Mouse (Mus musculus) hindbrain, embryonic 11.5 days (tissue): ENCODE measurements at regions not wholly inside any gene's neighbourhood (a gene's known extent, or its start where the extent isn't known, plus 50 kb on each side); places are given as distances from the start of the nearest gene placed in this dataset.

Experiments used
- ATAC-seq: fragments of 200-750 bp; cut with Nextera tagmentation; 2 replicates; pipeline ENCODE4 v1.8.0; 2017; ENCODE audit warnings: mild to moderate bottlenecking, moderate TSS enrichment, moderate library complexity; ENCODE audit not compliant: low FRiP score
- DNase-seq: peaks from one replicate; pipeline ENCODE4 v3.0.0-alpha.2; 2015; ENCODE audit warnings: low spot score
- H3K27ac ChIP-seq: fragments of 300-500 bp; sonication (generic); 2 replicates; pipeline ENCODE4 v1.5.1; 2014; ENCODE audit warnings: mild to moderate bottlenecking, low read depth, low read length
- H3K27me3 ChIP-seq: fragments of 300-500 bp; sonication (generic); 2 replicates; pipeline ENCODE4 v1.6.1; 2014; ENCODE audit warnings: mild to moderate bottlenecking, low read length, moderate library complexity, mixed read lengths; ENCODE audit not compliant: control insufficient read depth, insufficient read depth
- H3K36me3 ChIP-seq: fragments of 300-500 bp; sonication (generic); 2 replicates; pipeline ENCODE4 v1.6.1; 2014; ENCODE audit warnings: mild to moderate bottlenecking, low read length, moderate library complexity, mixed read lengths; ENCODE audit not compliant: control insufficient read depth, insufficient read depth
- H3K4me1 ChIP-seq: fragments of 300-500 bp; sonication (generic); replicated peaks from 2 replicates; pipeline ENCODE4 v1.6.1; 2014; ENCODE audit warnings: low read length, mixed read lengths; ENCODE audit not compliant: control insufficient read depth, insufficient read depth
- H3K4me2 ChIP-seq: fragments of 300-500 bp; sonication (generic); replicated peaks from 2 replicates; pipeline ENCODE4 v1.6.1; 2014; ENCODE audit warnings: mild to moderate bottlenecking, low read depth, low read length
- H3K4me3 ChIP-seq: fragments of 300-500 bp; sonication (generic); 2 replicates; pipeline ENCODE4 v1.5.1; 2014; ENCODE audit warnings: low read depth, low read length
- H3K9ac ChIP-seq: fragments of 300-500 bp; sonication (generic); 2 replicates; pipeline ENCODE4 v1.6.1; 2014; ENCODE audit warnings: low read depth, low read length
- H3K9me3 ChIP-seq: fragments of 300-500 bp; sonication (generic); 2 replicates; pipeline ENCODE4 v1.6.1; 2016; ENCODE audit warnings: low read length; ENCODE audit not compliant: control insufficient read depth
- WGBS: fragments of 180-500 bp; shearing (Covaris S2); extraction: QIAGEN DNeasy Blood & Tissue Kit; methylation state at CpG from one replicate; pipeline ENCODE4 v1.1.7; 2014; 5-methylcytosine and 5-hydroxymethylcytosine counted together

GRCm38 (mm10) chr6:102913776-102914175 lies 340.9 kb upstream of the Cntn3 start:
- H3K9me3 ChIP-seq, result no peaks in the 10 kb centered on the region
- no peak overlapping the region for H3K9ac ChIP-seq
- no peaks in the 10 kb centered on the region for H3K4me1 ChIP-seq
- no peak overlapping the region for H3K27ac ChIP-seq
- no peak overlapping the region for H3K4me3 ChIP-seq
- DNase-seq (no peak), ATAC-seq (no peak)
- H3K27me3 ChIP-seq, result no peaks in the 10 kb centered on the region
- 68% methylated on average over 2 of the region's 2 CpGs for WGBS
- H3K36me3 ChIP-seq, result no peaks in the 10 kb centered on the region
- no peak overlapping the region for H3K4me2 ChIP-seq

GRCm38 (mm10) chr6:102903960-102904359 lies 331.1 kb upstream of the Cntn3 start:
- Histone ChIP-seq H3K4me1 (no peaks in the 10 kb centered on the region), H3K4me2 (no peak overlapping the region), H3K36me3 (no peaks in the 10 kb centered on the region), H3K27me3 (no peaks in the 10 kb centered on the region), H3K9ac (no peak overlapping the region), H3K4me3 (no peak overlapping the region), H3K9me3 (no peaks in the 10 kb centered on the region), H3K27ac (no peak overlapping the region)
- DNase-seq, result no peak
- WGBS, result 64% methylated on average over 5 of the region's 5 CpGs
- ATAC-seq, result no peak

DNA sequence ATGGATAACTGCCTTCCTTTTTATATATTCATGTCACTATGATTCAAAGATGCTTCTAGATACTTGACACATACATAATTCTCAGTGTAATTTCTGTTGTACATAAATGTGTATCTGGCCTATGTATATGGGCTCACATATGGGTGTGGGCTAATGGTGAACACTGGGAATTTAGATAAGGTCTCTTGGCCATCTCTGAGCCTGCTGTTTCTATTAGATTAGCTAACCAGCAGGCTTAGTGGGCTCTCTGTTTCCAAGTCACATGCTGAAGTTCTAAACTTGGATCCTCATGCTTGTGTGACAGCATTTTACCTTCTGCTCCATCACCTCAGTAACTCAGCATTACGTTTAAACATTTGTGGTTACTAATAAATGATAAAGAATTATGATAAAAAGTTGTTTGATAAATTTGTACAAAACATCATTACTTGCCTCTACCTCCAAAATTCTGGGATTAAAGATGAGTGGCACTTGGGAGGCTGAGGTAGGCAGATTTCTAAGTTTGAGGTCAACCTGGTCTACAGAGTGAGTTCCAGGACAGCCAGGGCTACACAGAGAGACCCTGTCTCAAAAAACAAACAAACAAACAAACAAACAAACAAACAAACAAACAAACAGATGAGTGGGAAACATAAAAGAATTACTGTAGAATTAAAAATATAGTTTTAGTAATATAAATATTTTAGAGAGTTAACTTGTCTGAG lies 327.7 kb upstream of the Cntn3 start:
- Histone ChIP-seq H3K4me3 (no peak overlapping the region), H3K9me3 (no peaks in the 10 kb centered on the region), H3K4me1 (no peaks in the 10 kb centered on the region), H3K27me3 (no peaks in the 10 kb centered on the region), H3K9ac (no peak overlapping the region), H3K27ac (no peak overlapping the region), H3K36me3 (no peaks in the 10 kb centered on the region), H3K4me2 (no peak overlapping the region)
- ATAC-seq (no peak), DNase-seq (no peak)
- WGBS, result 62% methylated on average over 1 of the region's 1 CpGs

GRCm38 (mm10) chr6:102868404-102868803 lies 295.5 kb upstream of the Cntn3 start:
- H3K9me3 ChIP-seq, result no peaks in the 10 kb centered on the region
- H3K4me1 ChIP-seq, result no peaks in the 10 kb centered on the region
- no peak for DNase-seq
- H3K4me3 ChIP-seq, result no peak overlapping the region
- 79% methylated on average over 1 of the region's 1 CpGs for WGBS
- no peak overlapping the region for H3K4me2 ChIP-seq
- no peaks in the 10 kb centered on the region for H3K27me3 ChIP-seq
- no peak overlapping the region for H3K9ac ChIP-seq
- H3K36me3 ChIP-seq, result no peaks in the 10 kb centered on the region
- no peak for ATAC-seq
- H3K27ac ChIP-seq, result no peak overlapping the region

- no peaks in the 10 kb centered on the region for H3K27me3 ChIP-seq
- H3K4me2 ChIP-seq, result no peak overlapping the region
- no peaks in the 10 kb centered on the region for H3K36me3 ChIP-seq
- WGBS, result 28% methylated on average over 1 of the region's 1 CpGs
- ATAC-seq (peak; percentile 63), DNase-seq (peak; percentile 17)
- no peak overlapping the region for H3K4me3 ChIP-seq
- no peaks in the 10 kb centered on the region for H3K9me3 ChIP-seq
- no peak overlapping the region for H3K27ac ChIP-seq
- no peak overlapping the region for H3K9ac ChIP-seq
- H3K4me1 ChIP-seq, result no peaks in the 10 kb centered on the region
These were observed 271.6 kb upstream of the Cntn3 start for GRCm38 (mm10) chr6:102844507-102844906.

GRCm38 (mm10) chr6:102833151-102833550 lies 260.2 kb upstream of the Cntn3 start:
- Histone ChIP-seq H3K27ac (no peak overlapping the region), H3K4me1 (no peaks in the 10 kb centered on the region), H3K9me3 (no peaks in the 10 kb centered on the region), H3K36me3 (no peaks in the 10 kb centered on the region), H3K4me2 (no peak overlapping the region), H3K9ac (no peak overlapping the region), H3K27me3 (no peaks in the 10 kb centered on the region), H3K4me3 (no peak overlapping the region)
- DNase-seq (peak; percentile 38), ATAC-seq (peak; percentile 45)
- 12% methylated on average over 2 of the region's 2 CpGs for WGBS
